Mouse (Mus musculus) brain, embryonic 18.5 days (tissue): ENCODE results near the gene Cox7a1.
A peak's percentile ranks its signal among the peaks of the same experiment; 100 is the strongest.
"Not testable (repeated sequence)": the region's sequence is repeated elsewhere in the genome, so short reads cannot be mapped to it uniquely, and the experiment has no call there.

Source experiments
- DNase-seq: peaks from one replicate; pipeline ENCODE4 v3.0.0-alpha.2; 2012; ENCODE audit warnings: low read depth, low spot score

Gene Cox7a1

GRCm38 (mm10) chr7:30193013-30193412, 9.1 kb downstream of the Cox7a1 start:
- DNase-seq, result no peak

GRCm38 (mm10) chr7:30193581-30194100, 9.7 kb downstream of the Cox7a1 start:
- no peak for DNase-seq

- DNase-seq, result no peak
Measured at GRCm38 (mm10) chr7:30194101-30194831, 10.3 kb downstream of the Cox7a1 start.

DNA sequence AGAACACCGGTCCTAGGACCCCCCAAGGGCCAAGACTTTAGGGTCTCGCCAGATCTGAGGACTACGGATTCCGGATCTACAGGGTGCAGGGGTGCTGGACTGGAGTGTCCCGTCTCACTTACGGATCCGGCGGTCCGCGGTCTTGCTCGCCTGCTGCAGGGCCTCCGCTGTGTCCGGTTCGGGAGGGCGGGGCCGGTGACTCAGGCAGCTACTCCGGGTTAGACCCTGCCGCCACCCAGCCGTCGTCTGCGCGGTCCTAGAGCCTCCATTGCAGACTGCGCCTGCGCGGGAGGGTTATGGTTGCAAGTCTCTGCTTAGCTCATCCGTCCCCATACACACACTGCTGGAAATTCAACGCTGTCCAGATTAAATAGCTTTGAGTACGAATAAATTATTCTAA, 10.9 kb downstream of the Cox7a1 start:
- DNase-seq, result peak; percentile 80

DNA sequence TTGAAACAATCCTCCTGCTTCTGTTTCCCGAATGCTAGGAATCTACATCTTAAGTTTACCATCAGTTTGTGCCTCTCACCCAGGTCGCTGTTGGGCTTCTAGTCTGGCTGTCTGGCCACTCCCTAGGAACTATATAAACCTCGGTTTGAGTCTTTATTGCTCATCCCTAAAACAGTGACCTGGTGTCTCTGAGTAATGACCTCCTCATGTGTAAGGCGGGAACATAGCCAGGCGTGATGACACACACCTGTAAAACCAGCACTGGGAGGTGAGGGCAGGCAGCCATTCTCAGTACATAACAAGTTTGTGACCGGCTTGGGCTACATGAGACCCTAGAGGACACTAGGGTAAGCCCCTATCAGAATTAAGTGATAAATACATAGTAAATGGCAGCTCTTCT, 11.5 kb downstream of the Cox7a1 start:
- no peak for DNase-seq

GRCm38 (mm10) chr7:30196171-30196570, 12.2 kb downstream of the Cox7a1 start:
- no peak for DNase-seq

DNA sequence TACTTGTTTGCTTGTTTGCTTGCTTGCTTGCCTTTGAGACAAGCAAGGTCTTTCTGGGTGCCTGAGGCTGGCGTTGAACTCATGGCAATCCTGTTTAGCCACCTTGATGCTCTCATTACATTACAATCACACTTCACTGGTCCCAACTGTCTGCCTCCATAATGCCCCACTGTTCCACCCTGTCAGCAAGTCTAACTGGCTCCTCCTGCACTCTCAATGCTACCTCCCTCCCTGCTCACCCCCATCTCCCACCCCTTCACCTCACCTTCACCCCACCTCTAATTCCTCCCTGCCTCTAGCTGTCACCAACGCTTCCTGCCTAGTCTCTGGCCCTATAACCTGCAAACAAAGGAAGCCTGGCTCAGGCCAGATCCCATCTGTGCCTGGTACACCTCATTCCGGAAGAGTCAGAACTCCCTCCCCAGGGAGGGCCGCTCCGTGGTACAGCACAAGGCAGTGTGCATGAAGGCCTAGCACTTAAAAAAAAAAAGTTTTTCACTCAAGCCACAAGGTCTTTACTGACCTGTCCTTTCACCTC, 13.7 kb downstream of the Cox7a1 start:
- no peak for DNase-seq

DNA sequence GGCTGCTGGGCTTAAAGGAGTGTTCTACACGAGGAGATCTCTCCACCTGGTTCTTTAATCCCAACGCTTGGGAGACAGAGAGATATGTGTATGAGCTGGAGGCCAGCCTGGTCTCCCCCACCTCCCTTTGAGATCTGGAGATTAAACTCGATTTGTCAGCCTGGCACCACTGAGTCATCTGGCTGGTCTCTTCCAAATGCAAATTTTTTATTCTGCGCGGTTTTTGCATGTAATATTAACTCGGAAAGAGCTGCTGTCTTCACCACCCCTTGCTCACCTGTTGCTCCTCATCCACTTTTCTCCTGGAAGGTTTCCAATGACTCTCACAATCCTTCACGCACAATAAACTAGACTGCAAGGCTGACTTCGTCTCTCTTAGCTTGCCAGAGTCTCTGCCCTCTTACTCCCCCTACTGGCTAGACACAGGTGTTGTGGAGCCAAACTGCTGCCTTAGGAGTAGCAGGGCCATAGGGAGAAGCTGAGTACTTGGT, 14.6 kb downstream of the Cox7a1 start, which contains the start of gene Capns1:
Gene Capns1, minus strand, starts transcription at position 331 of the 491 bp plus-strand sequence.
- DNase-seq, result no peak

GRCm38 (mm10) chr7:30199498-30200139, 15.7 kb downstream of the Cox7a1 start:
- no peak for DNase-seq

GRCm38 (mm10) chr7:30200200-30200599, 16.3 kb downstream of the Cox7a1 start:
- DNase-seq, result no peak

DNA sequence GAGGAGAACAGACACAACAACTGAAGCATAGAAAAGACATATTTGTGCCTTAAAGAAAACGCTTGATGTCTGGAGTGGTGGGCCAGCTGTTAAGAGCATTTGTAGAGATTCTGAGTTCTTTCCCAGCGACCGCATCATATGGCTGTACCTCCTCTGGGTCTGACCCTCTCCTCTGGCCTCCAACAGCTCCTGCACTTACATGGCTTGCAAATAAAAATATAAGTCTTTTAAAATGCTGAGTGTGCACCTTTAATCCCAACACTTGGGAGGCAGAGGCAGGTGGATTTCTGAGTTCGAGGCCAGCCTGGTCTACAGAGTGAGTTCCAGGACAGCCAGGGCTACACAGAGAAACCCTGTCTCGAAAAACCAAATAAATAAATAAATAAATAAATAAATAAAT, 16.7 kb downstream of the Cox7a1 start:
- DNase-seq, result not testable (repeated sequence)

- DNase-seq, result no peak
Measured at GRCm38 (mm10) chr7:30202895-30203690, 19.1 kb downstream of the Cox7a1 start.

GRCm38 (mm10) chr7:30204380-30204779, 20.4 kb downstream of the Cox7a1 start:
- no peak for DNase-seq

DNA sequence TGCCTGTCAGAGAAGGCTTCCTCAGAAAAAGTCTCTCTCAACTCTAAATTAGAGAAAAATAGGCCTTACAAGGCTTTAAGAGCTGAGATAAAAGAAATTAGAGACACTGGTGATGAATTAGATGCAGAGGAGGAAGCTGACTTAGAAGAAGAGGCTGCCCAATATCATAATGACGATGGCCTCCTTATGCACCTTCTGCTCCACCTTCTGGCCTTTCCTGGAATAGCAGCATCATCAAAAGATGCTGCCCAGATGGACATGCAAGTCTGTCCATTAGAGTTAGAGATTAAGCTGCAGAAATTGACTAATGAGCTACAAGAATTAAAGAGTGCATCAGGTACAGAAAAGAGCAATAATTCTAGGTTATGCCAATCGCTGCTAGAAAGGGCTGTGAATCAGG, 21.4 kb downstream of the Cox7a1 start:
- DNase-seq, result no peak

DNA sequence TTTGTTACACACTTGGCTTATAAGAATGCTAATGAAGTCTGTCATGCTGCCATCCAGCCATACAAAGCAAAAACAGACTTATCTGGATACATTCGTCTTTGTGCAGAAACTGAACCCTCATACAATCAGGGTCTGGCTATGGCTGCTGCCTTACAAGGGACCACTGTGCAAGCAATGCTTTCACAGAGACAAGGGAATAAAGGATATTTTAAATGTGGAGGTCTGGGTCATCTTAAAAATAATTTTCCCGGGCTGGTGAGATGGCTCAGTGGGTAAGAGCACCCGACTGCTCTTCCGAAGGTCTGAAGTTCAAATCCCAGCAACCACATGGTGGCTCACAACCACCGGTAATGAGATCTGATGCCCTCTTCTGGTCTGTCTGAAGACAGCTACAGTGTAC, 22.4 kb downstream of the Cox7a1 start:
- DNase-seq, result not testable (repeated sequence)

GRCm38 (mm10) chr7:30211025-30211424, 27.1 kb downstream of the Cox7a1 start:
- no peak for DNase-seq

- no peak for DNase-seq
Measured at GRCm38 (mm10) chr7:30213881-30214280, 29.9 kb downstream of the Cox7a1 start.

GRCm38 (mm10) chr7:30215875-30216274, 31.9 kb downstream of the Cox7a1 start:
- DNase-seq, result no peak

DNA sequence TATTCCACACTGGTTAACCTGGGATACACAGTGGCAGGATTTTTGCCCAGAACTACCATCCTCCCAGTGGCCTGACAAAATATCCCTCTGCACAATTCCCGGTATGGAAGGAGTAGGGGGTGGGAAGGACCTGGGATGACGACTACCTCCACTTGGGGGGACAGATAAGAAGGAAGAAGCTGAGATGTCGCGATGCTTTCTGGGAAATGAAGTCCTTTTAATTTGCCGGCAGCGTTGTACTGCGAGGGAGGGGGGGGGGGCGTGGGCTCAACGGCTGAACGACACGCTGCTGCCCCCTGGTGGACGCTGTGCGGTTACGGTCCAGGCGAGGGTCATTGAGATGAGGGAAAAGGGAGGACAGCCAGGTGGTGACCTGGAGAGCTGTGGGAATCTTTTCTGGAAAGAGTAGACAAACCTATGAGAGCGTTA, 32.8 kb downstream of the Cox7a1 start:
- peak; percentile 82 for DNase-seq

DNA sequence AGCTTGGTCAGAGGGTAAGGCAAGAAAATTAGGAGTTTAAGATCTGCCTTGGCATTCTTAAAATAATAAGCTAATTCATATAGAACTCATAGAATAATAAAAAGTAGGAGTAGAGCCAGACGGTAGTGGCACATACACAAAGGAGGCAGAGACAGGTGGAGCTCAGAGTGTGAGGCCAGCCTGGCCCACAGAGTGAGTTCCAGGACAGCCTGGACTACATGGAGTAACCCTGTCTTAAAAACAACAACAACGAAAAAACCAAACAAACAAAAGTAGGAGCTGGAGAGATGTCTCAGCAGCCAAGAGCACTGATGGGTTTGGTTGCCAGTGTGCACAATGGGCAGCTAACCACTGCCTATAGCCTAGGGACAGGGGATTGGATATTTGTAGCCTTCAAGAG, 33.3 kb downstream of the Cox7a1 start:
- no peak for DNase-seq

- no peak for DNase-seq
Measured at GRCm38 (mm10) chr7:30219293-30220007, 35.5 kb downstream of the Cox7a1 start.
